Mouse (Mus musculus) thymus, postnatal 10 days (tissue): ENCODE data around the gene Plxnb1.

Experiments
- DNase-seq, 2 experiments: peaks; one replicate each; pipeline ENCODE4 v3.0.0; 2021; ENCODE audit warnings: low spot score in 2 of 2

Gene Plxnb1

DNA sequence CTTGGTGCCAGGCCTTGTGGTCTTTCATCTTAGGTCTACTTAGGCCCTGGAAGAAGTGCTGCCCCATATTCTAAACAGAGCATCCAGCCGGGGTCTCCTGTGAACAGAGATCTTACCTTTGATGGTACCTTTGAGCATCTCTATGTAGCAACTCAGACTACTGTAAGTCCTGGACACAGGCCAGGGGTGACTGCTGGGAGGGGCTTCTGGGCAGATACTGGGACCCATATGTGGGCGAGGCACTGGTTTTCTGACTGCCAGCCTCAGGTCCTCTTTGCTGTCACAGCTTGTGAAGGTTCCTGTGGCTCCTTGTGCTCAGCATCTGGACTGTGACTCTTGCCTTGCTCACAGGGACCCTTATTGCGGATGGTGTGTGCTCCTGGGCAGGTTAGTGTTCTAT is 7.4 kb downstream of the Plxnb1 start:
- no peak for DNase-seq

DNA sequence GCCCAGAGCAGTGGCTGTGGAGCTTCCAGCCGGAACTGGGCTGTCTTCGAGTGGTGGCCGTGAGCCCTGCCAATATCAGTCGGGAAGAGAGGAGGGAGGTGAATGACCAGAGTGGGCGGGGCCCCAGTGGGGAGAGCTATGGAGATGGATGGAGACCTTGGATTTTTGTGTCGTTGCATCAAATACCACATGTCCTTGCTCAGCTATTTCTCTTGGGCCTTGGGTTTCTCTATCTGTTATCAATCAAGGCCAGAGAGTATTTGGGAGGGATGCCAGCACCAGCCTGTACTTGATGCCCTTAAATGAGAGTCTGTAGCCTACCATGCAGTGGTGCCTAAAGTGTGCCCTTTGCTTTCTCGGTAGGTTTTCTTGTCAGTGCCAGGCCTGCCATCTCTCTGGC is 8.1 kb downstream of the Plxnb1 start:
- no peak for DNase-seq

DNA sequence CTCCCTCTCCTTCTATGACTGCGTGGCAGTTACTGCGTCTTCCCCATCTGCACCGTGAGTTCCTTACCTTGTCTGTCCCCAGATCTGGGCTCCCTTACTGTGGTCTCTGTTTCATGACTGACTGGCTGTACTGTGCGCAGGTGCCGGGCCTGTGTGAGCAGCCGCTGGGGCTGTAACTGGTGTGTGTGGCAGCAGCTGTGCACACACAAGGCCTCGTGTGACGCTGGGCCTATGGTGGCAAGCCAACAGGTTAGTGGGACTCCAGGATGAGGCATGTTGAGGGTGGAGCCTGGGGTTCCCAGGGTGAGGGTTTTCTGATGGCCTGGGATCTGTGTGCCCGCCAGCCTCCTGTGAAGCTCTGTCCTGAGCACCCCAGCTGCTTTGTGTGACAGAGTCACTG is 8.9 kb downstream of the Plxnb1 start:
- no peak for DNase-seq

DNA sequence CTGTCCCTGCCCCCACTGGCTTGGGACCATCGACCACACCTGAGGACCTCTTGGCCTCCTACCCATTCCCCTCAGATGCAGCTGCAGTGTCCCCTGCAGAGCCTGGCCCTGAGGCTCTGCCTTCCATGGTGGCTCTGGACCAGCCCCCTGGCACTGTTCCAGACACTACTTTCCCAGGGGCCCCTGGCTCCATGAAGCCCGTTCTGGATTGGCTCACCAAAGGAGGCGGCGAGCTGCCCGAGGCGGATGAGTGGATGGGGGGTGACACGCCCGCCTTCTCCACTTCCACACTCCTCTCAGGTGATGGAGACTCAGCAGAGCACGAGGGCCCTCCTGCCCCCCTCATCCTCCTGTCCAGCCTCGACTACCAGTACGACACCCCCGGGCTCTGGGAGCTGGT is 9.8 kb downstream of the Plxnb1 start:
- DNase-seq, result no peak

DNA sequence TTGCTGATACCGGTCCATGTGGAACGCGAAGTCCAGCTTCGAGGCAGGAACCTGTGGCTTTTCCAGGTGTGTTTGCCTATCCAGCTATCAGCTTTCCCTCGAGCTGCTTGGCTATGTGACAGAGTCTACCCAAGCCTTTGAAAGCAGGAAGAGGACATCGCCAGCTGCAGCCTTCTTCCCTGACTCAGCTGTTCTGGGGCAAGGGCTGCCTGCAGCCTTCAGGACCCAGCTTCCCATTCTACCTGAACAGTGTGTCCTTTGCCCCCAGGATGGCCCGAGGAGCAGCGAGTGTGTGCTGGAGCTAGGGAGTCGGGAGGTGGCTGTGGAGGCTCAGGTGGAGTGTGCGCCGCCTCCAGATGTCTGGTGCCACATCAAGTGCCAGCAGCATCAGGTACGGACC is 10.5 kb downstream of the Plxnb1 start:
- no peak for DNase-seq

DNA sequence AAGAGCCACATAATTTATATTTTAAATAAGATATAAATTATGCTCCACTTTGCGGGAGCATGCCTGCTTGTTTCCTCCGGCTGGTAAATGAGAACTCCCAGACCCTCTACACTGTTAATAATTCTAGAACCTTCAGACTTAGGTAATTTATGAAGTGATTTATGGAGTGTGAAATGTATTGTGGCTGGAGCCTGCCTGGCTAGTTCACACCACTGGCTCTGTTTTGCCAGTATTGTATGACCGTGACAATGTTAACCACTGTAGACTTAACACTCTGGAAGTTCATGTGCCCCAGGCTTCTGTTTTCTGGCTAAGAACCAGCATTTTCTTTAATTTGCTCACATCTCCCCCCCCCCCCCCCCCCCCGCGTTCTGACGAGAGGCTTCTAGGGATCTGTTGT is 12.2 kb downstream of the Plxnb1 start:
- no peak for DNase-seq

DNA sequence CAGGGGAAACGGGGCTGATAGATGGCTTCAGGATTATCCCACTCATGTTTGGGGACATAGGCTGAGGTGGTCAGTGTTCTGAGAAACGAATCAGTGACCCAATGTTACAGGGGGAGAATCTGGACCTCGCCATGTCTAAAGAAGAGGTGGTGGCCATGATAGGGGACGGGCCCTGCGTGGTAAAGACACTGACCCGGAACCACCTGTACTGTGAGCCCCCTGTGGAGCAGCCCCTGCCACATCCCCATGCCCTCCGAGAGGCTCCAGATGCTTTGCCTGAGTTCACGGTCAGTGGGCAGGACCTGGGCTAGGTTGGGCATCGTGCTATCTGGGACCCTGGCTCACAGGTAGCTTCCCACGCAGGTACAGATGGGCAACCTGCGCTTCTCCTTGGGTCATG is 15.1 kb downstream of the Plxnb1 start:
- DNase-seq, result no peak

DNA sequence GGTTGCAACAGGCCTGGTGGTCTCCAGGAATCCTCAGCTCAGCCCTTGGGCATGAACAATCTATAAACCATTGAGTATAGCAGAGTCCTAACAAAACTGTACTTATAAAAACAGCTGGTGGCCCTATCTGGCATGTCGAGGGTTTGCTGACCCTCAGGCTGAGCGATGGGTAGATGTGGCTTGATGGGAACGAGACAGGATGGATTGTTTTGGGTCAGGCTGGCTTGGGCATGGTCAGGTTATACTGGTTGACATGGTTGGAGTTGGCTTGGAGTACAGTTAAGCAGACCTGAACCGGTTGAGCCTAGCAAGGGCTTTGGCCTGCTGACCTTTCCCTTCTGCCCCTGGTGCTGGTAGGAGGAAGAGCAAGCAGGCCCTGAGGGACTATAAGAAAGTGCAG is 15.9 kb downstream of the Plxnb1 start:
- no peak for DNase-seq

DNA sequence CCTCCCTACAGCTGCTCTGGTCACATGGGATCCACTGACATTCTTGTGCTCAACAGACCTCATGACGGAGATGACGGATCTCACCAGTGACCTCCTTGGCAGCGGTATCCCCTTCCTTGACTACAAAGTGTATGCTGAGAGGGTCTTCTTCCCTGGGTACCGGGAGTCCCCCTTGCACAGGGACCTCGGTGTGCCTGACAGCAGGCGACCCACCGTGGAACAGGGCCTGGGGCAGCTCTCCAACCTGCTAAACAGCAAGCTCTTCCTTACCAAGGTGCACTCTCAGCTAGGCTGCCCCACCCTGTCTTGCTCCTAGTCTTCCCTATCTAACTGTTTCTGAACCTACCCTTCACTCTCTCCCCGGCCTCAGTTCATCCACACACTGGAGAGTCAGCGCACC is 16.4 kb downstream of the Plxnb1 start:
- no peak for DNase-seq

DNA sequence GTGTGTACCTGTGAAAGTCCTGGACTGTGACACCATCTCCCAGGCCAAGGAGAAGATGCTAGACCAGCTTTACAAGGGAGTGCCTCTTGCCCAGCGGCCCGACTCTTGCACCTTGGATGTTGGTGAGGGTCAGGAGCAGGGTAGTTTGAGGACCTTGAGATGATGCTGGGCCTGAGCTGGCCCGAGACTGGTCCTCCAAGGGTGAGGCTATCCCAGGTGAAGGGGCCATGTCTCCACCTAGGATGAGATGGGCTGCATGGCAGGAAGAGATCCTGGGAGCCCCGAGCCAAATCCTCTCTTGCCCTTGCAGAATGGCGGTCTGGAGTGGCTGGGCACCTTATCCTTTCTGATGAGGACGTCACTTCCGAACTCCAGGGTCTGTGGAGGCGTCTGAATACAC is 18.1 kb downstream of the Plxnb1 start:
- no peak for DNase-seq

DNA sequence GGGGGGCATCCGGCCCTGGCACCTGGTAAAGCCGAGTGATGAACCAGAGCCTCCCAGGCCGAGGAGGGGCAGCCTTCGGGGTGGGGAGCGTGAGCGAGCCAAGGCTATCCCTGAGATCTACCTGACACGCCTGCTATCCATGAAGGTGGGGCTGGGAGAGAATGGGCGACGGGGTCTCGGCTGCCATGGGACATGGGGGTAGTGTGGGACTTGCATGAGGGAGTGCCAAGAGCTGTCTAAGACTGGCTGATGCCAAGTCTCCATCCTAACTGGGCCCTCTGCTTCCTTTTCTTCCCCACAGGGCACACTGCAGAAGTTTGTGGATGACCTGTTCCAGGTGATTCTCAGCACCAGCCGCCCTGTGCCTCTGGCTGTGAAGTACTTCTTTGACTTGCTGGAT is 19.1 kb downstream of the Plxnb1 start:
- no peak for DNase-seq

DNA sequence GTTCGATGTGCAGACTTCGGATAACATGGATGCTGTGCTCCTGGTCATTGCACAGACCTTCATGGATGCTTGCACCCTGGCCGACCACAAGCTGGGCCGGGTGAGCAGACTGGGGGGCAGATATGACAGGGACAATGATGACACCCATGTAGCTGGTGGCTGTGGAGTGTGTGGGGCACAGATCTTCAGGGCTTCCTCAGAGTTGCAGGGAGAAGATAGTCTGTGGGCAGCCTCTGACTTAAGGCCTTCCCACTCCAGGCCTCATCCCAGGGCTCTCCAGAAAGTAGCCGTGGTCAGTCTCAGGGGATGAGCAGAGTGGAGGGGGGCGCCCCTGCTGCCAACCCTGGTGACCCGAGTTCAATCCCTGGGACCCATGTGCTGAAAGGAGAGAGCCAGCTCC is 19.7 kb downstream of the Plxnb1 start:
- no peak for DNase-seq

DNA sequence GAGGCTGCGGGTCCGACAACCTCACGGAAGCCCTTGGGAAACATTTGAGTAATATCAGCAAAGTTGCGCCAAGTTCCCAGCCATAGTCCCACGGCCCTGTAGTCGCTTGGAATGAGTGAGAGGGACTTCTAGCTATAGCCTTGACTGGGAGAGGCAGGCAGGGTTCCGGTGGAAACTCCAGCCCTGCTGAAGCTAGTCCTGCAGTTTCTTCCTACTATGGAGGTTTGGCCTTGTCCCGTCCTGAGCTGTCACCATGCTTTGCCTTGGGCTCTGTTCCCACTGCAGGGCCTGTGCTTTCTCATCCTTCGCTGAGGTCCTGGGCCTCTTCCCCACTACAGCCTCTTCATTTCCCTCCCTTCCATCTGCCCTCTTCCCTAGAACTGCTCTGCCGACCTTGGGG is 21.0 kb downstream of the Plxnb1 start:
- DNase-seq, result no peak

DNA sequence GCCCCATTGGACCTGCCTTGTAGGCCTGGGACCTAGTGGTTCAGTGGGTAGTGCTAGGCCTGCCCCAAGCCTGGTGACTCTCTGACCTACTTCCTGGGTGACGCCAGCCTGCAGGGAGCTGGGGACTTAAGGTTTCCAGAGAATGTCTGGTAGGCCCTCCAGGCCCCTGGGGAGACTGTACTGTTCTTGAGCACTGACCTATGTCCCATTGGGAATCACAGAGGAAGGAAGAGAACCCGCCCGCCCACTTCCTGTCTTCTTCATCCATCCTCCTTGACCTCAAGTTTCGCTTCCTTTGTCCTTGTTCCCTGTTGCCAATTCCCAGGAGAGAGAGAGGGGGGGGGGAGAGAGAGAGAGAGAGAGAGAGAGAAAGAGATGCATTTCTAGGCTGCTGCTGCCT is 22.9 kb downstream of the Plxnb1 start:
- no peak for DNase-seq

DNA sequence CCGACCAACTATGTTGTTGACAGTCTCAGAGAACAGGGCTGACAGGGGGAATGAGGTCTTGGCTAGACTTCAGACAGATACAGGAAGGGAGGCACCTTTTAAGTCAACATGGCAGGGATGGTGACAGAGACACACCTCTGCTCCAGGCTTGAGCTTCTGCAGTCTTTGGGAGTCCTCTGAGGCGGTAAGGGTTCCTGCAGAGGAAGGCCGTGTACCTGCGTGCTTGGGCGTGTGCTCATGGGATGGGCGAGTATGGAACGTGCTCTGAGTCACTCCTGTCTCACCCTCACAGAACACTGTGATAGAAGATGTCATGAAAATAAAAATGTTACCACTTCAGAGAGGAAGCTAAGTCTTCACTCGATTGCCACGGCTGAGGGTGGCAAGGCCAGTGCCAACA is 24.4 kb downstream of the Plxnb1 start:
- no peak for DNase-seq

DNA sequence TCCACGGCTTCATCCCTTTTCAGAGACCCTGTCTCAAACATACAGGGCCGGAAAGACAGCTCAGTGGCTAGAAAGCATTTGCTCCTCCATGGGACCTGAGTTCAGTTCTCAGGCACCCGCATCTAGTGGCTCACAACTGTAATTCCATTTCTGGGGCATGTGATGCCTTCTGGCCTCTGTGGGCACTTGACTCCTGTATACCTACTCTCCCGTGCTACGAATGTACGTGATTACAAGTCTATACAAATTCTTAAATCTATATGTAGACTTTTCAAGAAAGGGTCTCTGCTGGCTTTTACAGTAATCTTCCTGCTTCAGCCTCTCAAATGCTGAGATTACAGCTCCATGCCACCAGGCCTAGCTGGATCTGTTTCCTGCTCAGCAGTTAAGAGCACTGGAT is 25.8 kb downstream of the Plxnb1 start:
- DNase-seq, result no peak

DNA sequence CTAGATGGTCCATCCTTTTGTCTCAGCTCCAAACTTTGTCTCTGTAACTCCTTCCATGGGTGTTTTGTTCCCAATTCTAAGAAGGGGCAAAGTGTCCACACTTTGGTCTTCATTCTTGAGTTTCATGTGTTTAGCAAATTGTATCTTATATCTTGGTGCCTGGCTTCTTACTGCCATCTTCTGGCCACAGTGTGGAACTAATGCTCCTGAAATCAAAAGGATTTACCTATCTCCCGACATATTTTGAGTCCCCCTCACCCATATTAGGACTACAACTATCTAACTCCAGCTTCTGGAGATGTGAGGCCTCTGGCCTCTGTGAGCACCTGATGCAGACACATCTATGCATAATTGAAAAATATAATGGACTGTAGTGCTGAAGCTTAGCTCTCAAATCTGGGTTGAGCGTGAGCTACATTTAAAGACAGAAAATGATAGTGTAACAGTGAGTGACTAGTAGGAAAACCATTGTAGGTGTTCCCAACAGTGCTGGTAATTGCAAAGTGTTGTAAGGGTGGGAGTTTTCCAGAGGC is 27.4 kb downstream of the Plxnb1 start:
- peak in 1 of 2 experiments; percentile 40 for DNase-seq

DNA sequence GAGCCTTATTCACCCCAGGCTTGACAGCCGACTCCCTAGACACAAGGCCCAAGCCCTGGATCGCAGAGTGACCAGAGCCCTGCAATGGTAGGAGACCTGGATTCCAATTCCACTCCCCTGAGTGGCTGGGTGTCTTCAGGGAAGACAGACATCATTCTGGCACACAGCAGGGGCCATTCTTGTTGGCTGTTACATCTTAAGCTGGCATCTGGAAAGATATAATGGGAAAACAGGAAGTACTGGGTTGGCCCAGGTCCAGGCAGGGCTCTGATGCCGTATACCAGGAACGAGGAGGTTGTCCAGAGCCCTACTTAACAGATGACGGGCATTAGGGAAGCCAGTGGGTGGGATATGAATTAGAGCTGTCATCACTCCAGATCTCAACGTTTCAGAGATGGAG is 28.1 kb downstream of the Plxnb1 start:
- no peak for DNase-seq

DNA sequence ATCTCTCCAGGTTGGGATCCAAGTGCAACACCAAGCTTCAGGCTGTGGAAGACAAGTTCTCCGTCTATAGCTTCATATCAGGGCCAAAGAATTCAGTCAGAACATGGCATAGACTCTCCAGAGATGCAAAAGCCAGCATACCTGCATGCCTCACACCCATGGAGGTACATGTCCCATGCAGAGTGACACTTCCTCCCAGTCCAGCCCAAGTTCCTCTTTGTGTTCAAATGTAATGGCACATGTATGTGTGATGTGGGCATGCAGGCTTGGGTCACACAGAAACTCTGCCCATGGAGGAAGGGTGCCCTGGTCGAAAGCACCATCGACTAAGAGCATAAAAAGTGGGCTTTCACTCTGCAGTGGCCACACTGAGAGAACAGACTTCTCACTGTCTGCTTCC is 29.0 kb downstream of the Plxnb1 start:
- no peak for DNase-seq

DNA sequence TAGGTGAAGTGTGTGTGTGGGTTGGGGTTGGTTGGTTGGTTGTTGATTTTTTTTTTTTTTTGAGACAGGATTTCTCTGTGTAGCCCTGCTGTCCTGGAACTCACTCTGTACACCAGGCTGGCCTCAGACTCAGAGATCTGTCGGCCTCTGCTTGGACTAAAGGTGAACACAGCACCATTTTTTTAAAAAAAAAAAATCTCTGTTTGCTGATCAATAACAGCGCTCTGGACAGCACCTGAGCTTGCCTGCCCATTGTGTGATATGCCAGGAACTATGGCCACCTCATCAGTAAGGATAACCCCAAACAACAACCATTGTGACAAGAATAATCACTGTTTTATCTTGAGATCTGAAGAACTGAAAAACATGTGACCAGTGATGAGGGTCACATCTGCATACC is 29.9 kb downstream of the Plxnb1 start:
- DNase-seq, result no peak

DNA sequence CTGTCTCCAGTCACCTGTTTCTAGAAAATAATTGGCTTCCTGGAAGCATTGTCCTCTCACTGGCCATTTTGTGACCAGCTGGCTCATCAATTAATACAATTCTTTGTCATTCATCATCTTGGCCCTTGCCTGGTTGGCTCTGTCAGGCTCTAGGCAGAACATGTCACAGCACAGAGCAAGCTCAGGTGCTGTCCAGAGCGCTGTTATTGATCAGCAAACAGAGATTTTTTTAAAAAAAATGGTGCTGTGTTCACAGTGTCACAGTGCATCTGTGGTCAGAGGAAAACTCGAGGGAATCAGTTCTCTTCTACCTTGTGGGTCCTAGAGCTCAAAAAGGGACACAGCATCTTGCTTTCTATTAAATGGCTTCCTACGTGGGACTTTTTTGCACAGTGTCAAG is 30.3 kb downstream of the Plxnb1 start:
- DNase-seq, result no peak

DNA sequence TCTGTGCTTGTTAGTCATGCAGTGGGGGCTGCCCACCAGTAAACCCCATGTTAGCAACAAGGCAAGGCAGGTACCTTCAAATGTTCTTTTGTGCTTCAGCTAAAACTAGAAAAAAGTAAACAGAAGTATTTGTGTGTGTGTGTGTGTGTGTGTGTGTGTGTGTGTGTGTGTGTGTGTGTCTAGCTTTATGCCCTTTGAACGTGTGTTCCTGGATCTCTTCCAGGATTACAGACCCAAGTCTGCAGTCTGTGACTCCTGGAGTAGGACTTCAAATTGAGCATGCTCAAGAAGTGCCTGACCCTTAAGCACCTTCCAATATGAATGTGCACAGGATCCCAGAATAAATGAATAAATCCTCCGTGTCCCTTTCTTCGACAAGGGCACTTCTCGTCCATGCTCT is 31.9 kb downstream of the Plxnb1 start:
- DNase-seq, result no peak

DNA sequence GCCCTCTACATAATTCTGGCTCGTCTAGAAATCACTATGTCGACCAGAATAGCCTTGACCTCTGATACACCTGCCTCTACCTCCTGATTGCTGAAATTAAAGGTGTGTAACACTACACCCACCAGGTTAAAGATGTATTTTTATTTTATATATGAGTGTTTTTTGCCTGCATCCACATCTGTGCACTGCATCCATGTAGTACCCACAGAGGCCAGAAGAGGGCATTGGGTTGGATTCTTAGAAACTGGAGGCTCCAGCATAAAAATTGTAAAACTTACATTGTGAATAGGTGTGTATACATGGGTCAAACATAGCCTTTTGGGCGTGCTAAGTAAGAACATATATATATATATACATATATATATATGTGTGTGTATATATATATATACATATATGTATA is 33.0 kb downstream of the Plxnb1 start:
- no peak for DNase-seq

DNA sequence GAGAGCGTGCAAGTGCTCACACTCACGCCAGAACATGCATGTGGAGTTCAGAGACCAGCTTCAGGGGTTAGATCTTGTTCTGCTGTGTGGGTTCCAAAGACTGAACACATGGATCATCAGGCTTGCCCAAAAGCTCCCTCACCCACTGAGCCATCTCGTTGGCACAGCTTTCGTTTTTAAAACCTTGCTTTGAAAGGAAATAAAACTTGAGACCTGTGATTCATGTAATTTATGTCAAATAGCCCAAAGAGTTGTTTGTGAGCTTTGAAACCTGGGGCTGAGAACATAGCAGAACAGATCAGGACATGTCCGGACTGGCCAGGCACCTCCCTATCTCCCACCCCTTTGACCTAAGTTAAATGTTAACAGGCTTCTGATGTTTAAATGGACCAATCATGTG is 34.9 kb downstream of the Plxnb1 start:
- DNase-seq, result no peak

DNA sequence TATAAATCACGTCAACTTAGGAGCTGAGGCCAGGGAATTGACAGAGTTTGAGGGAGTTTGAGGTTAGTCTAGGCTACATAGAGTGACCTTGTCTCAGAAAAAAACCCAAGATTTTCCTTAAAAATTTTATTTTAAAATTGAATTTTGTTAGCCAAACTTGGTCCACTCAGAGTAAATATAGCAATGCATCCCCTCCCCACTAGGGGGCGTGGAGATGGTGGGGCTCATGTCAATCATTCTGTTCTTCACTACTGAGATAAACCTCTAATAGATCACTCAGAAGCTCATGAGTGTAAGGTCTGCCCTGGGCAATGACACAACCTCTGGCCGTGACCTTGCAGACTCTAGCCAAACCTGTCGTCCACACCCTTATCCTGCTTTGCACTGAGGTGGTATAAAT is 45.2 kb downstream of the Plxnb1 start:
- peak in 1 of 2 experiments; percentile 22 for DNase-seq
